Mouse (Mus musculus) heart, adult 2 months (tissue): ENCODE data around the gene Wdfy3.

Experiments
- CTCF ChIP-seq: fragments of 200-600 bp; IDR thresholded peaks from 2 replicates; pipeline ENCODE4 v1.8.1; 2022; ENCODE audit warnings: antibody characterized with exemption, mild to moderate bottlenecking, moderate library complexity
- EP300 ChIP-seq: fragments of 200-500 bp; IDR thresholded peaks from 2 replicates; pipeline ENCODE4 v1.6.1; 2011; ENCODE audit warnings: low read depth, low read length, control low read depth; ENCODE audit not compliant: insufficient read depth
- POLR2A ChIP-seq: fragments of 200-500 bp; IDR thresholded peaks from 2 replicates; pipeline ENCODE4 v1.6.1; 2011; ENCODE audit warnings: mild to moderate bottlenecking, low read depth, low read length, control low read depth; ENCODE audit not compliant: insufficient read depth

GRCm38 (mm10) chr5:101993996-101994395 is 75.7 kb downstream of the Wdfy3 start:
- TF ChIP-seq EP300, result no peak
- no peak for TF ChIP-seq CTCF
- TF ChIP-seq POLR2A, result no peak
